Mouse (Mus musculus) right cerebral cortex, adult 2 months (tissue): ENCODE measurements at regions not wholly inside any gene's neighbourhood (a gene's known extent, or its start where the extent isn't known, plus 50 kb on each side); places are given as distances from the start of the nearest gene placed in this dataset.
"Not testable (repeated sequence)": the region's sequence is repeated elsewhere in the genome, so short reads cannot be mapped to it uniquely, and the experiment has no call there.

ENCODE experiments used
- DNase-seq, 2 experiments: peaks; one replicate each; pipeline ENCODE4 v3.0.0; 2021 to 2022; ENCODE audit warnings: low spot score in 2 of 2

DNA sequence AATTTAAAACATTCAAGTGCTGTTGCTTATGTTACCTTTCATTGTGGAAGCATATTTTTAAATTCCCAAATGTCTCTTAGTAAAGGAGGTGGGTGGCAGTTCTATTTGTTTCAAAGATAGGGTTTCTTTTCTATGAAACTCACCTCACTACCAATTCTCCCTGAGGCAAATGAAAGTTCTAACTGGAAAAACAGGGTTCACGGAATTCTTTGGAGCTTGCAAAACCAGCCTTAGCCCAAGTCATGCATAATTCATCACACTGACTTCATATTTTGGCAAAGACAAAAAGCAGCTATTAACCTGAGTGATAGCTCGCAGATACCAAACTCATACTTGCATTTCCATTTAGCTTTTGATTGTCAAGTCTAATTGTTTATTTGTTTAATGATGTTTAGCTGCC is 73.8 kb downstream of the Dio2 start:
- DNase-seq = no peak

DNA sequence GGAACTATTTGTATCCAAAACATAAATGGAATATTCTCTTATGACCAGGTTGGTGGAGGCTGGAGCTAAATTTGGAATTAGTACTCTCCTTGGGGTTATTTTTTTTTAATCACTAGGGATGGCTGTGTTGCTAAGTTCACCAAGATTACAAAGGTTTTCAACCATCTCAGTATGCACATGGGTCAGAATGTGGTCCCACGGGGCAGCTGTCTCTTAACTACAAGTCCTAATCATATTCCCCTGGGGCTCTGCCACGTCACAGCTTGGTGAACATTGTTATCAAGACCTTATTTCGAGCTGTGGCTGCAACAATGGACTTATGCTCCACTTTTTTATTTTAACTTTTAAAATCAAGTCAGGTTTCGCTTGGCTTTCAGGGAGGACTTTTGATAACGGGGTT is 92.8 kb downstream of the Dio2 start:
- no peak for DNase-seq

- DNase-seq = no peak
Observed at GRCm38 (mm10) chr12:90643891-90644290, 94.3 kb downstream of the Dio2 start.

DNA sequence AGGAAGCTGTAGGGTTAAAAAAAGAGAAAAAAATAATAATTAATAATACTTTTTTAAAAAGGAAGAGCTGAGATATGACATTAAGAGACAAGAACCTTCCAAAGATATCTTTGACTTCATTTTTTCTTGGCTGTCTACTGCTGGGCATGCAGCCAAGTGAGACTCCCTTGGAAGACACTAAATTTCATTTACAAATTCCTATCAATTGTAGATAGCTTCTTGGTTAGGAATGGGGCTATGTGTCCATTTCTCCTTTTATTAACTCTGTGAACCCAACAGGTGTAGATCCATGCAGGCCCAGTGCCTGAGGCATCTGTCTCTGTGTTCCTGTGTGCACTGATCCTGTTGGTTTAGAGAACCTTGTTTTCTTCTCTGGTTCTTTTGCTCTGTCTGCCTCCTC is 113.4 kb downstream of the Dio2 start:
- DNase-seq = peak; percentile 10 to 16

DNA sequence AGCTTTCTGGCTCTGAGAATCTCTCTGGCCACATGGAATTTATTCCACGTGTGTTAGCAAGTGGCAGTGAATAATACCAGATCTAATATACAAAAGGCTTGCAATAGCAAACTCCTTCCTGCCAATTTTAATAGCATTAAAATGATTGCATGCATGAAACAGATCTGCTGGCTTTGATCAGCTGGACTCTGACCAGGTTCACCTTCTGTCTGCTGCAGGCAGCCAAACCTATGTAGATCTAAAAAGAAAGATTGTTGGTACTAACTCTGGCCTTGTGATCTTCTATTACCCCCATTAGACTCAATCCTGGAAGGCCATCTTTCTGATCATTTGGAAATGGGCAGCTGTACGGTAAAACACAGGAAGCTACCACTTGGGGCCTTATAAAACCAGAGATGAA is 114.8 kb downstream of the Dio2 start:
- DNase-seq = no peak

DNA sequence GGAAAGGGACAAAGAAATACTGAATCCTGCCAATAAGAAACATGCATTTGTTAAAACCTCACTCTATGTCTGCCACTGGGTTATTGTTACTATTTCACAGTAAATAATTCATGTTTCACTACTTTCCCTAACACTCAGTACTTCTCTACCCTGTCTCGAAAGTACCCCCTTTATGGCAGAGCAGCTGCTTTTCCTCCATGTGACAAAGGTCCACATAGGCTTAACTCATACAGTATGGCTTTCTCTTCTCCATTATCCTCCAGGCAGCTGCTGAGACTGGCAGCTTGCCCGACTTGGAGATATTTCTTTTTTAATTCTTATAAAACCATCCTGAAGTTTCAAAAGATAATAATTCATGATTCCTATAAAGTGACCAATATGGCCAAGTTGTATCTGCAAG is 129.4 kb downstream of the Dio2 start:
- no peak for DNase-seq

DNA sequence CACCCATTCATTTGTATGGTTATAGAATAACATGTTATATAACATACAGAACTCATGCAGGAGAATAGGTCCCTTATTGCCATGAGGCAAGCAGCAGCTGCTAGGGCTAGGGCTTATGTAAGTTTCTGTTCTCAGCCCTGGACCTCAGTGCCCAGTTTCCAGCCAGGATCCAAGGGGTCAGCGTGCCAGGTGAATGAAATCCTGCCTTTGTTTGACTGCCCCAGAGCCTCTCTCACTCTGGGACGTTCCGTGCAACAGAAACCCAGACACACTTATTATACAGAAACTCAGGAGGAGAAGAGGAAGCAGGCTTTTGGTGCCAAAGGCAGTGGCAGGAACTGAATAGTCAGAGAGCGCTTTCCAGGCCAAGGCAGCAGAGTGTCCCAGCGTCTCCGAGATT is 130.3 kb downstream of the Dio2 start:
- peak in 1 of 2 experiments; percentile 34 for DNase-seq

- DNase-seq = no peak
Observed at GRCm38 (mm10) chr12:90580006-90580405, 158.2 kb downstream of the Dio2 start.

GRCm38 (mm10) chr12:90576103-90576502 is 162.1 kb downstream of the Dio2 start:
- no peak for DNase-seq

GRCm38 (mm10) chr12:90571907-90572306 is 166.3 kb downstream of the Dio2 start:
- DNase-seq = no peak

DNA sequence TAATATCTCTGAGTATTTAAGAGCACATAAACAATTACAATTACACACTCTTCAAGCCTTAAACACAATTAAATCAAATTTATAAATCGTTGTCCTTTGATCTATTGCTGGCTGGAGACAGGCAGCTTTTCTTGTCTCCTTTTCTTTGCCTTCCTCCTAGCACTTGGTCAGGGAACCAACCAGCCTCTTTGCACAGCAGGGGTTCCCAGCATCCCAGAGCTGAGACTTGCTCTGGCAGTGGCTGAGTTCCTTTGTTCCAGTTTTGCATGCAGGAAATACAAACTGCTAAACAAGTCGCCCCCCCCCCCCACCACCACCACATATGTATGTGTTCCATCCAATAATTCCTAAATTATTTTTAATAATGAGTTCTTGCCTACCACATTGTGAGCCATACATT is 166.7 kb downstream of the Dio2 start:
- no peak for DNase-seq

- DNase-seq = peak; percentile 67 to 75
Observed at GRCm38 (mm10) chr12:90566349-90566748, 171.9 kb downstream of the Dio2 start.

DNA sequence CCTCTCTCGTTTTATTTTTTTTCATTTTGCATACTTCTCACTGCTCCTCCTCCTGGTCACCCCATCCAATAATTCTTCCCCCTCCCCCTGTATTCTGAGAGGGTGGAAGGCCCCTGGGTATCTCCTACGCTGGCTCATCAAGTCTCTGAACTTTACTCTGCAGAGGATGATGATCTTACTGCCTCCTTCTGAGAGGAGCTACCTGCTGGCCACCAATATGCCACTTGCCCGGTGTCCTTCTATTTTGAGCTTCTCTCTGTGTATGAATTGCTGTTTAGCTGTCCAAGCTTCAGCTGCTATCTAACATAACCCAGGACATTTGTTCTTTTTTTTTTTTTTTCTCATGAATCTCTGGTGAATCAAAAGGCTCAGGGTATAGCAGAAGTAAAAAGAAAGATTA is 173.2 kb downstream of the Dio2 start:
- DNase-seq = no peak

- not testable (repeated sequence) for DNase-seq
Observed at GRCm38 (mm10) chr12:90564594-90564993, 173.6 kb downstream of the Dio2 start.

GRCm38 (mm10) chr12:90542361-90542760 is 195.9 kb downstream of the Dio2 start:
- DNase-seq = no peak
